Mouse (Mus musculus) megakaryocyte-erythroid progenitor cell, adult 5 weeks (primary cell): ENCODE data around the gene Naa30. TPM values are rescaled to one million over a fixed set of nuclear protein-coding genes. Genes with fewer than 3 reads are reported as not detected.

ENCODE experiments used
- polyA plus RNA-seq: library from polyadenylated mRNA; stranded (reverse); fragments of >175 nt; gene quantifications from 2 replicates; pipeline ENCODE4 v1.2.3, GENCODE M21; 2012

The Naa30 gene
- 6.0 and 7.8 TPM in 2 replicates for polyA plus RNA-seq

DNA sequence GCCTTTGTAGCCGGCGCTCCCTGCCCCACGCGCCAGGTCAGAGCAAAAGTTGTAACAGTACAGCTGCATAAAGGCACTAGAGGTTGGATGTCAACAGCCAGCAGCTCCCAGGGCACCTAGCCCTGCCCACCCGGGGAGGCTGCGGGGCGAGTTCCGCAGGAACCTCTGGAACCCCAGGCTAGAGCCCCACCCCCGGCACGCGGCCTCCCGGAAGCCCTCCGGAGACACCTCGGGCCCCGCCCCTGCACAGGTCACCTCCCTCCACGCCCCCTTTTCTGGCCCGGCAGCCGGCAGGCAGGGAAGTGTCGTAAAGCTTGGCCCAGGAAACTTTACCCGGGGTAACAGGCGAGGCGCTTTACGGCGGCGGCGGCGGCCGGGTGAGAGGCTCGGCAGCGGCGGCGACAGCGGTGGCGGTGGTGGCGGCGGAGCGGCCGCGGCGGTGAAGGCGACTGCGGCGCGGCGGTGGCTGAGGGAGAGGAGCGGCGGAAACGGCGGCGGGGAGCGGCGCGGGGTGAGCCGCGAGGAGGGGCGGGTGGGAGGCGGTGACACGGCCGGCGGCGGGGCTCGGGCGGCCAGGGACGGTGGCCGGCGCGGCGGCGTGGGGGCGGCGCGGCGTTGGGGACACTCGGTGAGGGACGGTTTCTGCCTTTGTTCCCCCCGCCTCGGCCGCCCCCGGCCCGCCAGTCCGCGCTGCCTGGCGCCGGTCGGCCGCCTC, at the start of gene Naa30:
Gene Naa30, plus strand, starts transcription at position 360 of the 715 bp plus-strand sequence.

Other genes starting within 250 kb of the Naa30 start
- gene Ap5m1, start 106.1 kb upstream of the Naa30 start, polyA plus RNA-seq: 3.7 and 4.1 TPM in 2 replicates
- 7.2 and 8.8 TPM in 2 replicates for gene Exoc5, start 105.6 kb upstream of the Naa30 start, polyA plus RNA-seq
- not detected in 2 replicates for gene ccdc198, start 73.2 kb downstream of the Naa30 start, polyA plus RNA-seq